In the genomic region with DNA sequence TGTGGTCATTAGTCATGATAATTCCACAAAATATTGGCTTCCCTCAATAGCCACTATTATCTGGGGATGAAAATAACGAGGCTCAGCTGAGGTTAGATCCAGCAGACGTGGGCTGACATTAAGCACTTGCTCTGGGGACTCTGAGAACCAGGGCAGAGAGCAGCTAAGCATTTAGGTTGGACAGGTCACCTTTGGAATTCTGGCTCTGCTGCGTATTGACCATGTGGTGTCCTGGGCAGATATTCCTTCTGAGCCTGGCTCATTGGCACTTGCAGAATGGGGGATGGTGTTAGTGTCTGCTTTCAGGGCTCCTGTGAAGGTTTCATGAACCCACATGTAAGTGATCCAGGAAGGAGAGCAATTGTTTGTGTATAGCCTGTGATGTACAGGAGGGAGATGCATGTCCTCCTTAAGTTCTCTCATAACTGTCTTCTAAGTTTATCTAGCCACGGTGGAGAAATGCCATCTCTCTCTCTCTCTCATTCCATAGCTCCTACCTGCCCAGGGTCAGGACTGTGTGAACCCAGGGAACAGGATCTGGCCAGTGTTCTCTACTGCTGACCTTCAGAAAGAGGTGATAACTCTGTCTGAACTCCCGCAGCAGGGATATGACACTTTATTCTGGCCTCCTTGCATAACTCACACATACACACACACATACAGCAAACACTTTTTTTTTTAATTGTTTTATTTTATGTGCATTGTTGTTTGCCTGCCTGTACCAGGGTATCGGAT, we compare ENCODE assay signal across 14 mouse cellular contexts. TPM values are rescaled to one million over a fixed set of nuclear protein-coding genes. Genes with fewer than 3 reads are reported as not detected.
DNase-seq lines count a peak whose midpoint lies in the region; TF ChIP-seq lines count a peak whose summit lies in the region.
"Had no signal": no experiment of that assay in that cellular context is flagged by ENCODE, and none has a peak within 500 bp of the region (broad histone marks: within the 10 kb centered on the region; RNA-seq: fewer than 3 reads in every experiment).

No protein-coding gene starts in this region.

- DNase-seq in heart, adult 18-20 months = peak; percentile 55 to 70
- no peak for DNase-seq in heart, postnatal 25 days (ENCODE audit: low spot score)
- peak; percentile 98 for DNase-seq in liver, adult 2 months (ENCODE audit: extremely low read depth, low read depth, low spot score)
- no peak for DNase-seq in liver
- DNase-seq in cerebellum, postnatal 14 days = peak; percentile 39 to 66
- DNase-seq in spleen, adult 18-20 months = no peak
- DNase-seq in frontal cortex, postnatal 10 days (ENCODE audit: low spot score in 2 of 2) = no peak
- DNase-seq: right cerebral cortex, postnatal 25 days; thymus, postnatal 36 days had no signal

- peak overlapping the region; percentile 67 for H3K27ac ChIP-seq in liver, adult 2 months (replicated peaks; ENCODE audit: insufficient read depth, low read depth, low read length)
- H3K27ac ChIP-seq: embryonic facial prominence, embryonic 13.5 days; forebrain, embryonic 12.5 days; hindbrain, embryonic 15.5 days; limb, embryonic 15.5 days had no signal

- H3K4me3 ChIP-seq in liver, adult 2 months (ENCODE audit: insufficient read depth, low read depth, low read length) = no peak overlapping the region
- H3K4me3 ChIP-seq: embryonic facial prominence, embryonic 13.5 days; forebrain, embryonic 12.5 days; hindbrain, embryonic 15.5 days; left cerebral cortex, adult 2 months; limb, embryonic 15.5 days had no signal

- H3K4me1 ChIP-seq in liver, adult 2 months (ENCODE audit: control insufficient read depth, insufficient read depth, low read length) = peaks cover 49% of the 10 kb centered on the region

- intact Hi-C loops in heart, postnatal 25 days (cut with DNase I) = no loop called here

- no peak overlapping the region for H3K9ac ChIP-seq in liver, adult 2 months (ENCODE audit: low read depth, low read length)
- H3K9ac ChIP-seq: embryonic facial prominence, embryonic 13.5 days; forebrain, embryonic 12.5 days; hindbrain, embryonic 15.5 days; limb, embryonic 15.5 days had no signal

- no peak for TF ChIP-seq POLR2A in liver, adult 2 months (IDR thresholded peaks at IDR 0.05; ENCODE audit: extremely low read depth, insufficient read depth, low read length)

- no peak for TF ChIP-seq CTCF in liver, adult 2 months (IDR thresholded peaks at IDR 0.05; ENCODE audit: low read depth, low read length)

- H3K27me3 ChIP-seq in liver, adult 2 months (ENCODE audit: control insufficient read depth, insufficient read depth, low read length) = no peaks in the 10 kb centered on the region
- H3K27me3 ChIP-seq: embryonic facial prominence, embryonic 13.5 days; forebrain, embryonic 12.5 days; hindbrain, embryonic 15.5 days; limb, embryonic 15.5 days had no signal

- H3K36me3 ChIP-seq in liver, adult 2 months (ENCODE audit: control insufficient read depth, insufficient read depth, low read length) = no peaks in the 10 kb centered on the region
- H3K36me3 ChIP-seq: forebrain, embryonic 12.5 days; hindbrain, embryonic 15.5 days; limb, embryonic 15.5 days had no signal

- WGBS in liver, adult 2 months = 27% methylated on average over 6 of the region's 6 CpGs

- H3K79me2 ChIP-seq in liver, adult 2 months (ENCODE audit: control insufficient read depth, insufficient read depth, low read length) = peaks cover 13% of the 10 kb centered on the region; the same call in 1 of the 2 replicates

RNA-seq across cellular contexts. Expression of gene Catip, which starts 26.3 kb away (rescaled TPM):
- total RNA-seq in heart, adult 18-20 months (2021) = under 1 TPM in 1 of 2 experiments, not detected in 1; 0.44 TPM
- total RNA-seq in heart, postnatal 25 days (2021) = under 1 TPM; 0.18 to 0.28 TPM
- 0.09 TPM in 1 of 2 replicates, not detected in the other for total RNA-seq in liver, adult 2 months (2014; rRNA removed)
- polyA plus RNA-seq in liver, adult 2 months (2012; rRNA removed) = 0.09 TPM in 1 of 2 replicates, not detected in the other

RNA-seq across cellular contexts. Expression of gene Tmbim1, which starts 30.2 kb away (rescaled TPM):
- 10 to 100 TPM; 40.2 to 46.3 TPM for total RNA-seq in heart, adult 18-20 months (2021)
- total RNA-seq in heart, postnatal 25 days (2021) = 10 to 100 TPM; 38.4 to 41.5 TPM
- total RNA-seq in liver, adult 2 months (2014; rRNA removed) = 26.1 and 31.5 TPM in 2 replicates
- polyA plus RNA-seq in liver, adult 2 months (2012; rRNA removed) = 89.8 and 101 TPM in 2 replicates

RNA-seq across cellular contexts. Expression of gene Slc11a1, which starts 39.4 kb away (rescaled TPM):
- 1 to 10 TPM; 5.3 to 5.4 TPM for total RNA-seq in heart, adult 18-20 months (2021)
- total RNA-seq in heart, postnatal 25 days (2021) = 1 to 10 TPM; 2.5 to 3.2 TPM
- total RNA-seq in liver, adult 2 months (2014; rRNA removed) = 17.5 and 23.4 TPM in 2 replicates
- polyA plus RNA-seq in liver, adult 2 months (2012; rRNA removed) = 10.8 and 21.4 TPM in 2 replicates

RNA-seq across cellular contexts. Expression of gene Pnkd, which starts 50.9 kb away (rescaled TPM):
- total RNA-seq in heart, adult 18-20 months (2021) = 100 to 1,000 TPM; 138 to 151 TPM
- 100 to 1,000 TPM; 160 to 161 TPM for total RNA-seq in heart, postnatal 25 days (2021)
- total RNA-seq in liver, adult 2 months (2014; rRNA removed) = 28.0 and 34.4 TPM in 2 replicates
- 130 and 138 TPM in 2 replicates for polyA plus RNA-seq in liver, adult 2 months (2012; rRNA removed)

RNA-seq across cellular contexts. Expression of gene Aamp, which starts 51.1 kb away (rescaled TPM):
- total RNA-seq in heart, adult 18-20 months (2021) = 100 to 1,000 TPM in 1 of 2 experiments, 10 to 100 TPM in 1; 99.8 to 102 TPM
- total RNA-seq in heart, postnatal 25 days (2021) = 10 to 100 TPM; 87.5 to 94.8 TPM
- 112 and 115 TPM in 2 replicates for total RNA-seq in liver, adult 2 months (2014; rRNA removed)
- 156 TPM in 2 replicates for polyA plus RNA-seq in liver, adult 2 months (2012; rRNA removed)

Comparison
In these comparisons a context has a peak if more than half of its experiments do, and no peak if none do; other contexts are left out.
1. DNase-seq: peak in heart, adult 18-20 months (2 of 2), liver, adult 2 months (single experiment) and cerebellum, postnatal 14 days (2 of 2); none in heart, postnatal 25 days (single experiment), liver (single experiment), spleen, adult 18-20 months (0 of 2) and frontal cortex, postnatal 10 days (0 of 2).